Mouse (Mus musculus) forebrain, embryonic 11.5 days (tissue): ENCODE results near the gene Antxrl. TPM values are rescaled to one million over a fixed set of nuclear protein-coding genes. Genes with fewer than 3 reads are reported as not detected.
A peak's percentile ranks its signal among the peaks of the same experiment; 100 is the strongest.

Experiments
- ATAC-seq: fragments of 200-750 bp; cut with Nextera tagmentation; replicated peaks from 2 replicates; pipeline ENCODE4 v1.8.0; 2017; ENCODE audit warnings: moderate TSS enrichment; ENCODE audit not compliant: low FRiP score
- DNase-seq: peaks from one replicate; pipeline ENCODE4 v3.0.0-alpha.2; 2017; ENCODE audit warnings: low spot score
- H3K27ac ChIP-seq: fragments of 300-500 bp; sonication (generic); 2 replicates; pipeline ENCODE4 v1.5.1; 2014; ENCODE audit warnings: low read depth, low read length
- H3K27me3 ChIP-seq: fragments of 300-500 bp; sonication (generic); 2 replicates; pipeline ENCODE4 v1.6.1; 2014; ENCODE audit warnings: mild to moderate bottlenecking, low read length, mixed read lengths; ENCODE audit not compliant: control insufficient read depth, insufficient read depth
- H3K36me3 ChIP-seq: fragments of 300-500 bp; sonication (generic); 2 replicates; pipeline ENCODE4 v1.6.1; 2014; ENCODE audit warnings: mild to moderate bottlenecking, low read length, moderate library complexity, mixed read lengths; ENCODE audit not compliant: control insufficient read depth, insufficient read depth
- H3K4me1 ChIP-seq: fragments of 300-500 bp; sonication (generic); replicated peaks from 2 replicates; pipeline ENCODE4 v1.6.1; 2014; ENCODE audit warnings: low read length, mixed read lengths; ENCODE audit not compliant: control insufficient read depth, insufficient read depth
- H3K4me2 ChIP-seq: fragments of 300-500 bp; sonication (generic); 2 replicates; pipeline ENCODE4 v1.6.1; 2014; ENCODE audit warnings: low read depth, mild to moderate bottlenecking, low read length, moderate library complexity, mixed read lengths; ENCODE audit not compliant: severe bottlenecking
- H3K4me3 ChIP-seq: fragments of 300-500 bp; sonication (generic); 2 replicates; pipeline ENCODE4 v1.5.1; 2014; ENCODE audit warnings: low read depth, low read length
- H3K9ac ChIP-seq: fragments of 300-500 bp; sonication (generic); 2 replicates; pipeline ENCODE4 v1.6.1; 2014; ENCODE audit warnings: low read length
- H3K9me3 ChIP-seq: fragments of 300-500 bp; sonication (generic); 2 replicates; pipeline ENCODE4 v1.6.1; 2016; ENCODE audit warnings: low read length, mixed read lengths; ENCODE audit not compliant: control insufficient read depth
- WGBS: fragments of 180-500 bp; shearing (Covaris S2); extraction: QIAGEN DNeasy Blood & Tissue Kit; methylation state at CpG from one replicate; pipeline ENCODE4 v1.1.7; 2014; 5-methylcytosine and 5-hydroxymethylcytosine counted together
- polyA plus RNA-seq: library from polyadenylated mRNA; unstranded; fragments of >200 nt; fragmentation: Nextera tagmentation; extraction: Ambion mirVana; gene quantifications from 2 replicates; pipeline ENCODE4 v1.2.1, GENCODE M21; 2014

Antxrl gene
- polyA plus RNA-seq, 1 experiment from 2014 or later = not detected

GRCm38 (mm10) chr14:34087856-34088398 is 35.4 kb downstream of the Antxrl start:
- Histone ChIP-seq H3K27ac (no peak overlapping the region), H3K36me3 (no peaks in the 10 kb centered on the region), H3K4me2 (no peak overlapping the region), H3K9me3 (no peaks in the 10 kb centered on the region), H3K4me1 (no peaks in the 10 kb centered on the region), H3K27me3 (no peaks in the 10 kb centered on the region), H3K9ac (no peak overlapping the region), H3K4me3 (no peak overlapping the region)
- no peak for ATAC-seq
- no peak for DNase-seq
- WGBS = 94% methylated on average over 2 of the region's 2 CpGs

GRCm38 (mm10) chr14:34089796-34090195 is 37.3 kb downstream of the Antxrl start:
- no peak overlapping the region for H3K4me2 ChIP-seq
- 88% methylated on average over 8 of the region's 8 CpGs for WGBS
- DNase-seq (no peak), ATAC-seq (no peak)
- no peaks in the 10 kb centered on the region for H3K27me3 ChIP-seq
- H3K4me1 ChIP-seq = no peaks in the 10 kb centered on the region
- no peak overlapping the region for H3K4me3 ChIP-seq
- H3K9ac ChIP-seq = no peak overlapping the region
- H3K36me3 ChIP-seq = no peaks in the 10 kb centered on the region
- H3K9me3 ChIP-seq = no peaks in the 10 kb centered on the region
- no peak overlapping the region for H3K27ac ChIP-seq

DNA sequence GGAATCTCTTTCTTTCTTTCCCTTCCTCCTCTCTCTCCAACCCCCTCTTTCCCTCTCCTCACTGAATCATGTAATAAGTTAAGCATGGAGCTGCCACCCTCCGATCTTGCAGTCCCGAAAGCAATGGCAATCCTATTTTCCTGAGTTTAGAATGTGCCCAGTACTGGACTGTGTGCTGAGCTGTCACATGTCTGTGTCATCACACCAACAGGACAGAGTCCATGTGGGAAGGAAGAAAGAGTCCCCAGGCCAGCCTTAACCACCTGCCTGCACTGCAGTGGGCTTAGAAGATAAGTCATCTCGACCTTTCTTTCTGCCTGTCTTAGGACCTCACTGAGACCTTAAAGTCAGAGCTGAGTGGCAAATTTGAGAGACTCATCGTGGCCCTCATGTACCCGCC is 39.0 kb downstream of the Antxrl start:
- Histone ChIP-seq H3K9ac (no peak overlapping the region), H3K9me3 (no peaks in the 10 kb centered on the region), H3K27ac (no peak overlapping the region), H3K4me2 (no peak overlapping the region), H3K4me3 (no peak overlapping the region), H3K36me3 (no peaks in the 10 kb centered on the region), H3K4me1 (no peaks in the 10 kb centered on the region), H3K27me3 (no peaks in the 10 kb centered on the region)
- 90% methylated on average over 5 of the region's 5 CpGs for WGBS
- no peak for DNase-seq
- no peak for ATAC-seq

DNA sequence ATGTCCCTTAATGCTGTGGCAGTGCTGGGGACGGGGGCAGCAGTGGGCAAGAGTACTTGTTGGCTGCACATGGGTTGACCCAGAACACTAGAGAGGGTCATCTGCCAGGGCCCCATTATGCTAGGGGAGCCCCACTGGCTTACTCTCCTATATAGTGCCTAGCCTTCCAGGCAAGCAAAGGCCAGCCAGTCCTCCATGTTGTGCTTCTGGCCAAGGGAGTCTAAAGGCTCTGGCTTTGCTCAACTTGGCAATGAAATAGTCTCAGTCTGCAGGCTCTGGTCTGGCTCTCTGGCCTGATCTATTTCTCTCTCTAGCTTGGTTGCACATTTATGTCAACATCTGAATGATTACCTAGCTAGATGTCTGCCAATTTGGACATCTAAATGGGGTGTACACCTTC is 40.3 kb downstream of the Antxrl start:
- 88% methylated on average over 1 of the region's 1 CpGs for WGBS

GRCm38 (mm10) chr14:34096161-34096560 is 43.7 kb downstream of the Antxrl start:
- WGBS = 90% methylated on average over 5 of the region's 5 CpGs
- ATAC-seq (no peak), DNase-seq (no peak)
- H3K27me3 ChIP-seq = no peaks in the 10 kb centered on the region
- H3K4me2 ChIP-seq = no peak overlapping the region
- no peaks in the 10 kb centered on the region for H3K9me3 ChIP-seq
- H3K36me3 ChIP-seq = no peaks in the 10 kb centered on the region
- no peak overlapping the region for H3K9ac ChIP-seq
- H3K4me3 ChIP-seq = no peak overlapping the region
- H3K27ac ChIP-seq = no peak overlapping the region
- H3K4me1 ChIP-seq = no peaks in the 10 kb centered on the region

More for the DNA sequence above, 40.3 kb downstream of the Antxrl start:
- Histone ChIP-seq H3K36me3 (no peaks in the 10 kb centered on the region), H3K27ac (no peak overlapping the region), H3K27me3 (no peaks in the 10 kb centered on the region), H3K4me1 (no peaks in the 10 kb centered on the region), H3K4me2 (no peak overlapping the region), H3K4me3 (no peak overlapping the region), H3K9ac (no peak overlapping the region), H3K9me3 (no peaks in the 10 kb centered on the region)
- DNase-seq (no peak), ATAC-seq (no peak)

GRCm38 (mm10) chr14:34102601-34103000 is 50.1 kb downstream of the Antxrl start, which contains the start of gene A630023A22Rik:
Gene A630023A22Rik, minus strand, starts transcription at chr14:34102754.
- no peak within 1 kb of the TSS for H3K27ac ChIP-seq
- DNase-seq (no peak), ATAC-seq (no peak)
- no peaks in the 10 kb centered on the region for H3K36me3 ChIP-seq
- H3K4me3 ChIP-seq = no peak within 1 kb of the TSS
- H3K4me1 ChIP-seq = no peaks in the 10 kb centered on the region
- H3K9ac ChIP-seq = no peak within 1 kb of the TSS
- WGBS = 79% methylated on average over 5 of the region's 5 CpGs
- no peaks in the 10 kb centered on the region for H3K27me3 ChIP-seq
- no peaks in the 10 kb centered on the region for H3K9me3 ChIP-seq
- H3K4me2 ChIP-seq = no peak within 1 kb of the TSS

- no peaks in the 10 kb centered on the region for H3K9me3 ChIP-seq
- no peaks in the 10 kb centered on the region for H3K4me1 ChIP-seq
- peak; percentile 2 for DNase-seq
- WGBS = 90% methylated on average over 3 of the region's 3 CpGs
- H3K27ac ChIP-seq = no peak overlapping the region
- H3K4me2 ChIP-seq = no peak overlapping the region
- H3K27me3 ChIP-seq = no peaks in the 10 kb centered on the region
- no peak overlapping the region for H3K4me3 ChIP-seq
- H3K9ac ChIP-seq = no peak overlapping the region
- H3K36me3 ChIP-seq = no peaks in the 10 kb centered on the region
- ATAC-seq = no peak
Measured at GRCm38 (mm10) chr14:34103855-34104254, 51.3 kb downstream of the Antxrl start.

DNA sequence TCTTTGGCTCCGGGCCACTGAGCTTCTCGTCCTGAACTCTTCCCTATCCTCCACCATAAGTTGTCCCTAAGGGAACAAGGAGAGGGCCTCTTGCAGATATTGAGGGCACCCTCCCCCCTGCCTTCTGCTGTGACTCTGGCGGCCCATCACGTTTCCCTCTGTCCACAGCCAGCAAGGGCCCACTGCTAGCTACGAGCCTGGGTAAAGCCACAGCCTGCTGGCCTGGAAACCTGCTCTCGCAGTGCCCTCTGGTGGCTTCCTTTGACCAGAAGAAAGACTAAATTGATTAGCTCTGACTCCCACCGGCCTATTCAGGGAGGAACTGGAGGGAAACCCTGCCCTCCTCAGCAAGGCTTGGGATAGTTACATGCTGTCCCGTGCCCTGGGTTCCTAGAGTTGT is 52.4 kb downstream of the Antxrl start:
- WGBS = 26% methylated on average over 8 of the region's 8 CpGs
- H3K27me3 ChIP-seq = no peaks in the 10 kb centered on the region
- no peaks in the 10 kb centered on the region for H3K36me3 ChIP-seq
- no peak overlapping the region for H3K4me3 ChIP-seq
- no peak overlapping the region for H3K4me2 ChIP-seq
- no peak overlapping the region for H3K27ac ChIP-seq
- ATAC-seq = no peak
- H3K9ac ChIP-seq = no peak overlapping the region
- no peaks in the 10 kb centered on the region for H3K9me3 ChIP-seq
- H3K4me1 ChIP-seq = no peaks in the 10 kb centered on the region
- DNase-seq = peak; percentile 68

DNA sequence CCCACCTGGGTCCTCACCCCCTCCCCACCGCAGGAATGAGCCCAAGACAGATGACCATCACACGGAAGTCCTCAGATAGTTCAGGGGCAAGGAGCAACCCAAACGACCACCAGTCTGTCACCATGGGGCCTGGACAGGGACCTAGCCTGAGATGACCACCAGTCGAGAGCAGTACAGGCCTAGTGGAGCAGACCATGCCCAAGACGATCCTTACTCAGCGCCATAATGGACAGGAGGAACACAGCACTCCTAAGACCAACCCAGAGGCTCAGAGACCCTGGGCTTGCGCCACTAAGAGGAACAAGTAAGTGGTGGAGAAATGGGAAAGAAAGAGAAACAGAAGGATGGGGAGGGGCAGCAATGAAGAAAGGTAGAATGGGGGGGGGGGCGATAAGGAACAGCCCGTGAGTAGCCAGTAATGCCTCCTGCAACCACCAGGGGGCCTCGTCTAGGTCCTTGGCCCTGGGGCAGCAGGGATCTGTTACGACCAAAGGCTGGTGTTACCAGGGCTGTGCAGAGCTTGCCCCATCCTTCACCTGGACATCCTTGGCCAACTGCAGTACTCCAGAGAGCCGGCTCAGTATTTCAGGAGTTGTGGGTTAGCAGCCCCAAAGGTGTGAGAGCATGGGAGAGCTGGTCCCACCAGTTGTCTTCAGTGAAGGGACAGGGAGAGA is 54.0 kb downstream of the Antxrl start:
- Histone ChIP-seq H3K27me3 (no peaks in the 10 kb centered on the region), H3K27ac (no peak overlapping the region), H3K4me2 (no peak overlapping the region), H3K4me1 (no peaks in the 10 kb centered on the region), H3K4me3 (no peak overlapping the region), H3K36me3 (no peaks in the 10 kb centered on the region), H3K9ac (no peak overlapping the region), H3K9me3 (no peaks in the 10 kb centered on the region)
- ATAC-seq (no peak), DNase-seq (peak; percentile 68)
- WGBS = 59% methylated on average over 12 of the region's 12 CpGs
